ENCODE assay signal across 8 mouse cellular contexts in genomic region chr5:65763088-65763915, GRCm38 (mm10). TPM values are rescaled to one million over a fixed set of nuclear protein-coding genes. Genes with fewer than 3 reads are reported as not detected.
DNase-seq lines count a peak whose midpoint lies in the region; TF ChIP-seq lines count a peak whose summit lies in the region.

N4bp2 (plus strand) TSS chr5:65763521.

- no peaks in the 10 kb centered on the region for H3K27me3 ChIP-seq in megakaryocyte, embryonic 14.5 days (replicated peaks)

- no peak for TF ChIP-seq CTCF in cortical plate, adult 2 months (IDR thresholded peaks at IDR 0.05; ENCODE audit: extremely low read depth, insufficient read depth, low read length)

- peak within 1 kb of the TSS; percentile 66 for H3K4me3 ChIP-seq in cortical plate, adult 2 months (ENCODE audit: insufficient read depth, low read length)
- peak within 1 kb of the TSS; percentile 97 for H3K4me3 ChIP-seq in megakaryocyte, embryonic 14.5 days (replicated peaks)

- no peak for TF ChIP-seq POLR2A in cortical plate, adult 2 months (IDR thresholded peaks at IDR 0.05; ENCODE audit: extremely low read depth, insufficient read depth, low read length)

- H3K9me3 ChIP-seq in megakaryocyte, embryonic 14.5 days = no peaks in the 10 kb centered on the region

- peak; percentile 80 for DNase-seq in ZHBTc4 (ENCODE audit: low read depth, low spot score)
- DNase-seq in gastrocnemius, adult 8-10 months (ENCODE audit: low spot score in 2 of 2) = peak; percentile 53 to 59
- DNase-seq in hindlimb bud, embryonic 11.5 days (ENCODE audit: extremely low spot score, low read depth, low spot score) = peak; percentile 66
- DNase-seq in left cerebral cortex, adult 8-10 months (ENCODE audit: low spot score in 2 of 2) = peak; percentile 33 to 57
- DNase-seq in right cerebral cortex, postnatal 10 days (ENCODE audit: low spot score in 2 of 2) = peak; percentile 78 to 82
- peak; percentile 62 to 76 for DNase-seq in urinary bladder, postnatal 36 days (ENCODE audit: low spot score in 2 of 2)

- H3K36me3 ChIP-seq in megakaryocyte, embryonic 14.5 days (replicated peaks; ENCODE audit: low read length) = peaks cover 7% of the 10 kb centered on the region

- peak within 1 kb of the TSS; percentile 94 for H3K27ac ChIP-seq in cortical plate, adult 2 months (ENCODE audit: insufficient read depth, low read length)

- H3K4me1 ChIP-seq in cortical plate, adult 2 months (ENCODE audit: control insufficient read depth, insufficient read depth, low read length) = no peaks in the 10 kb centered on the region; the same call in 1 of the 2 replicates
- H3K4me1 ChIP-seq in megakaryocyte, embryonic 14.5 days = peaks cover 27% of the 10 kb centered on the region

RNA-seq across cellular contexts. Expression of gene N4bp2, which starts in this region (rescaled TPM):
- polyA plus RNA-seq in cortical plate, adult 2 months (2012; rRNA removed) = 3.7 and 3.8 TPM in 2 replicates
- total RNA-seq in gastrocnemius, adult 8-10 months (2022) = 1 to 10 TPM; 2.6 to 4.5 (median 3.8) TPM
- 1 to 10 TPM; 4.6 to 7.5 (median 7.2) TPM for total RNA-seq in left cerebral cortex, adult 8-10 months (2022)
- 3.4 and 4.3 TPM in 2 replicates for polyA plus RNA-seq in megakaryocyte, embryonic 14.5 days (2012; ENCODE audit: insufficient read depth, low replicate concordance)

Comparison
In these comparisons a context has a peak if more than half of its experiments do, and no peak if none do; other contexts are left out.
1. Peak in every context shown above with its lines: DNase-seq, H3K4me3 ChIP-seq and H3K27ac ChIP-seq.